Mouse (Mus musculus) adrenal gland, adult 8-10 months (tissue): ENCODE results near the gene Iqcm. TPM values are rescaled to one million over a fixed set of nuclear protein-coding genes. Genes with fewer than 3 reads are reported as not detected.

Experiments
- total RNA-seq, 4 experiments: library from RNA; stranded (reverse); gene quantifications; 2 replicates each; pipeline ENCODE4 v1.2.4; 2022

Iqcm gene
- total RNA-seq, 4 experiments from 2014 or later, result not detected

Other genes with a start within 250 kb of the Iqcm start
- gene Rasd2, start 234.8 kb upstream of the Iqcm start, total RNA-seq, result 10 to 100 TPM in 2 of 4 experiments, 1 to 10 TPM in 2; 4.3 to 12.2 (median 8.6) TPM
- gene Gm10358, start 42.1 kb upstream of the Iqcm start, total RNA-seq, result not detected